Mouse (Mus musculus): ENCODE measurements around the gene Ngdn. TPM values are rescaled to one million over a fixed set of nuclear protein-coding genes. Genes with fewer than 3 reads are reported as not detected.
"Not testable (repeated sequence)": the region's sequence is repeated elsewhere in the genome, so short reads cannot be mapped to it uniquely, and the experiment has no call there.

Gene Ngdn
- polyA plus RNA-seq, 1 experiment from 2014 or later = 66.4 TPM

DNA sequence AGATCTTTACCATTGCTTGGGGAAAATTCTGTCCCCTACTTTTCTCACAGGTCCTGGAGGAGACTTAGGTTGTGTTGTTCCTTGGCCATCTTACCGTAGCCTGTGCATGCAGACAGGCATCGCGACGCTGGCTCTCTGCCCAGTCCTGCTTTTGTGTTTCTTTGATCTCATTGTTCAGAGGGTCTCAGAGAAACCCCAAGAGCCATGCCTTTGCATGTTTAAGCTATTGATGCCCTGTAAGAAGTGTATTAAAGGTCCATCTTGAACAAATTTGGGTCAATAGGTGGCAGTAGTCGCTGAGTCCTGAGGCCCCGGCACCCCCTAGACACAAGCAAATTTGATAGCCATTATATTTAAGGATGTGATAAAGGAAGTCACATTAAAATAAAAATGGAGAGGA is 12.4 kb downstream of the Ngdn start:
- H3K4me2 ChIP-seq (replicated peaks; ENCODE audit: low read depth, low read length) = no peak overlapping the region
- WGBS = 29% methylated on average over 6 of the region's 6 CpGs
- no peaks in the 10 kb centered on the region for H3K9me3 ChIP-seq (ENCODE audit: control insufficient read depth, low read depth, low read length)
- H3K27ac ChIP-seq (ENCODE audit: low read length) = no peak overlapping the region; the same call in 1 of the 2 replicates
- no peak overlapping the region for H3K4me3 ChIP-seq (ENCODE audit: low read depth, low read length)
- H3K4me1 ChIP-seq (ENCODE audit: control insufficient read depth, insufficient read depth, low read length) = peaks cover 12% of the 10 kb centered on the region
- H3K36me3 ChIP-seq (ENCODE audit: control insufficient read depth, insufficient read depth, low read length) = peaks cover 15% of the 10 kb centered on the region
- ATAC-seq (ENCODE audit: insufficient number of reproducible peaks, insufficient read depth, low FRiP score, low read depth) = no peak
- no peaks in the 10 kb centered on the region for H3K27me3 ChIP-seq (ENCODE audit: control insufficient read depth, insufficient read depth, low read length)
- no peak overlapping the region for H3K9ac ChIP-seq (replicated peaks; ENCODE audit: low read depth, low read length)

DNA sequence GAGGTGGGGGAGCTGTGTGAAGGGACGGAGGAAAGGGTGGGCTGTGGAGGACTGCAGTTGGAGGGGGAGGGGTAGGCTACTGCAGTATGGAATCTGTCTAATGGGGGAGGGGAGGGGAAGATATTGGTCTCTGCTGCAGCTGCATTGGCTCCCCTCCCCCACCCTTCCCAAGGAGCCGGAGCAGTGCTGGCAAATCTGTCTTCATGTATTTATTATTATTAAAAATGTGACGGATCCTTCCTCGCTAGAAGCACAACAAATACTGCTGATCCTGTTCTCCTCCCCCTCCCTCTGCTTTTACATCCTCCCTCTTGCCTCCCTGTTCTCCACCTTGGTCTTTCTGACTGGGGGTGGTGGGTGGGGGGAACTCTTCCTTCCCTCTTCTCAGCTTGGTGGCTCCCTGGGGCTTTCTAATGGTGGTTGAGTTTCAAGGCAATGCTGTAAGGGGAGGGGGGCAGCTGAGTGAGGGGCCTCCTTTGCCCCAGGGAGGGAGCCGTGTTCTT is 13.1 kb downstream of the Ngdn start:
- Histone ChIP-seq H3K36me3 (ENCODE audit: control insufficient read depth, insufficient read depth, low read length) (peaks cover 11% of the 10 kb centered on the region; the same call in 1 of the 2 replicates), H3K4me2 (replicated peaks; ENCODE audit: low read depth, low read length) (peak overlapping the region; percentile 23; the same call in 1 of the 2 replicates), H3K4me3 (ENCODE audit: low read depth, low read length) (no peak overlapping the region), H3K27me3 (ENCODE audit: control insufficient read depth, insufficient read depth, low read length) (no peaks in the 10 kb centered on the region), H3K27ac (ENCODE audit: low read length) (no peak overlapping the region), H3K4me1 (ENCODE audit: control insufficient read depth, insufficient read depth, low read length) (peaks cover 12% of the 10 kb centered on the region), H3K9ac (replicated peaks; ENCODE audit: low read depth, low read length) (no peak overlapping the region), H3K9me3 (ENCODE audit: control insufficient read depth, low read depth, low read length) (no peaks in the 10 kb centered on the region)
- peak; percentile 67; the same call in 1 of the 2 replicates for ATAC-seq (ENCODE audit: insufficient number of reproducible peaks, insufficient read depth, low FRiP score, low read depth)
- WGBS = 17% methylated on average over 5 of the region's 5 CpGs

DNA sequence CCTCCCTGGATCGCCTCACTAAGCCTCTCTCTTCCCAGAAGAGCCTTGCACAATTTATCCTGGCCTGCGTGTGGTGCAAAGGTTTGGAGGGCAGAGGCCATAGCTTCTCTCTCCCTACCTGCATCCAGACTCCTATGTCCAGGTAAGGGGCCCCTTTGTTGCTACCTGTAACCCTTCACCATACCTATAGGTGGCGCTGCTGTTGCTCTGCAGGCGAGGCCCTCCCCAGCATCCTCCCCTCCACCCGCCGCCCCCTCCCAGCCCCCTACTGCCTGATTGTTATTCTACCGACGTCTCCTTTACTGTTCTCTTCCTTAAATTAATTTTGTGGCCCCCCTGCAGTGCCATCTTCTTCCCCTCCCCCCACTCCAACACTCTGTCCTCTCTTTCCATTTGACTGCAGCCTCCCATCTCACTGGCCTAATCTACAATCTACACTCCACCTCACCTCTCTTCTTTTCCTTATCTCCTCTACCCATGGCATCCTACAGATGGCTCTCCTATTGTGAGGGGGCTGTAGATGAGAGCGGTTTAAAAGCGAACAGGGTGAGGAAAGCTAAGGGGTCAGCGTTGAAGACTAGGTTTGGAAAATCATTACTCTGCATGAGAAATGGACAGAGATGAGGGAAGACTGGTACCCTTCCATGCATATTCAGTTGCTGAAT is 13.9 kb downstream of the Ngdn start:
- Histone ChIP-seq H3K4me1 (ENCODE audit: control insufficient read depth, insufficient read depth, low read length) (peaks cover 12% of the 10 kb centered on the region), H3K9me3 (ENCODE audit: control insufficient read depth, low read depth, low read length) (no peaks in the 10 kb centered on the region), H3K36me3 (ENCODE audit: control insufficient read depth, insufficient read depth, low read length) (peaks cover 11% of the 10 kb centered on the region; the same call in 1 of the 2 replicates), H3K4me3 (ENCODE audit: low read depth, low read length) (no peak overlapping the region), H3K27ac (ENCODE audit: low read length) (no peak overlapping the region), H3K9ac (replicated peaks; ENCODE audit: low read depth, low read length) (no peak overlapping the region), H3K4me2 (replicated peaks; ENCODE audit: low read depth, low read length) (no peak overlapping the region), H3K27me3 (ENCODE audit: control insufficient read depth, insufficient read depth, low read length) (no peaks in the 10 kb centered on the region)
- WGBS = 9% methylated on average over 11 of the region's 11 CpGs
- ATAC-seq (ENCODE audit: insufficient number of reproducible peaks, insufficient read depth, low FRiP score, low read depth) = no peak

DNA sequence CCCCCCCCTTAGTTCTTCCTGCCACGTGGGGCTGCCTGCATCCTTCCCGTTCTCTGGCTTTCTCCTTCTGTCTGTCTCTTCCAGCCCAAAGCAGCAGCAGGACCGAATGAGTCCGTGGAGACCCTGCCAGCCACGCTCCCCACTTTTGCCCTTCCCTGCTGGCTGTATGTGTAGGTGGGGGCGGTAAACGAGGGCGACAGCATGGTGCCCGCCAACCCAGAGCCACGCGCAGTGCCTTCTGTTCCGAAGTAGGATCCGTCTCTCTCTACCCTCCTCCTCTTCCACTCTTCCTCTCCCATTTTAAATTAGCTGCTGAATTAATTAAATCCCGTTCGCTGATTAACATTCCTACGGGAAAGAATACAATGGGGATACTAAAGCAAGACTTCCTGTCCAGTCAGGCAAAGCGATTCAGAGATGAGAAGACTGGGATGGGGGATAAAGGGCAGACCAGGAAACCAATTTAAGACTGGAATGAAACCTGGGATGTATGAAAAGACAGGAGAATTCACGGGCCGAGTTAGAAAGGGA is 17.5 kb downstream of the Ngdn start:
- Histone ChIP-seq H3K9me3 (ENCODE audit: control insufficient read depth, low read depth, low read length) (no peaks in the 10 kb centered on the region), H3K4me2 (replicated peaks; ENCODE audit: low read depth, low read length) (no peak overlapping the region), H3K27me3 (ENCODE audit: control insufficient read depth, insufficient read depth, low read length) (no peaks in the 10 kb centered on the region), H3K4me1 (ENCODE audit: control insufficient read depth, insufficient read depth, low read length) (peaks cover 9% of the 10 kb centered on the region), H3K36me3 (ENCODE audit: control insufficient read depth, insufficient read depth, low read length) (no peaks in the 10 kb centered on the region), H3K4me3 (ENCODE audit: low read depth, low read length) (no peak overlapping the region), H3K9ac (replicated peaks; ENCODE audit: low read depth, low read length) (no peak overlapping the region), H3K27ac (ENCODE audit: low read length) (no peak overlapping the region)
- 58% methylated on average over 19 of the region's 19 CpGs for WGBS
- ATAC-seq (ENCODE audit: insufficient number of reproducible peaks, insufficient read depth, low FRiP score, low read depth) = no peak

DNA sequence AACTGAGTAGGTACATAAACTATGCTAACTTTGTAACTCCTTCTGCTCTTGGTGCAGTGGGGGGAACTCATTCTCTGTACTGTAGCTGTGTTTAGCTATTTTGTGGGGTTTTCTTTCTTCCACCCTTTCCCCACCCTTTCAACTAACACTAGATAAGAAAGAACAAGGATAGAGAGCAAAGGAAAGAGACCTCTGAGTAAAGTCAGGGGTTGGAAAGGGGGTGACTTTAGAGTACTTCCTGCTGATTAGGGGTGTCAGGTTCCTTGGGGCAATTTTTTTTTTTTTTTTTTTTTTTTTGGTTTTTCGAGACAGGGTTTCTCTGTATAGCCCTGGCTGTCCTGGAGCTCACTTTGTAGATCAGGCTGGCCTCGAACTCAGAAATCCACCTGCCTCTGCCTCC is 28.4 kb downstream of the Ngdn start:
- not testable (repeated sequence) for H3K4me1 ChIP-seq (ENCODE audit: control insufficient read depth, insufficient read depth, low read length); ATAC-seq (ENCODE audit: insufficient number of reproducible peaks, insufficient read depth, low FRiP score, low read depth); H3K27me3 ChIP-seq (ENCODE audit: control insufficient read depth, insufficient read depth, low read length); H3K9me3 ChIP-seq (ENCODE audit: control insufficient read depth, low read depth, low read length); H3K27ac ChIP-seq (ENCODE audit: low read length); H3K4me3 ChIP-seq (ENCODE audit: low read depth, low read length); H3K4me2 ChIP-seq (replicated peaks; ENCODE audit: low read depth, low read length); H3K36me3 ChIP-seq (ENCODE audit: control insufficient read depth, insufficient read depth, low read length); H3K9ac ChIP-seq (replicated peaks; ENCODE audit: low read depth, low read length)
- 100% methylated on average over 1 of the region's 2 CpGs for WGBS

DNA sequence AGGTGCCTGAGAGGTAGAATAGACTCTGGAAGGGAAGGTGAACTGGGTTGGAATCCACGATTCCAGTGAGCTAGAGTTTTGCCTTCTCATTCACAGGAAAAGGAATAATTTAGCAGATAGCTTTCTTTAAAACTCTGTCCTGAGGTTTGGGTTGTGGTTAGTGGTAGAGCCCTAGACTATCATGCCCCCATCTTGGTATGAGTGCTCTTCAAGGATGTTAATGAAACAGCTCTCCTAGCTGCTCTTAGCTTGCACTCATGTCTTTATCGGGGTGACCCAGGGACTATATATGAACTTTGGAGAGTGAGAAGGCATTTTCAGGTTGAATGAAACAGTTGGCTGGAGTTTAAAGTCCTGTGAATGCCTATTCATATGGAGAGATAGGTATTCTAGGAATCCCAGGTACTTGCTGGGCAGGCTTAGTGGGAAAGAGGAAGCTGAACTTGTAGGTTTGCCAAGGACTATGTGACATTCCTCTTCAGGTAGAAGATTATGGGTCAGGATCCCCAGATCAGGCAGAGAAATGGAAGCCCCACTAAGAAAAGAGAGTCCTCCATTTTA is 32.8 kb downstream of the Ngdn start:
- ATAC-seq (ENCODE audit: insufficient number of reproducible peaks, insufficient read depth, low FRiP score, low read depth) = no peak
- 69% methylated on average over 2 of the region's 2 CpGs for WGBS

DNA sequence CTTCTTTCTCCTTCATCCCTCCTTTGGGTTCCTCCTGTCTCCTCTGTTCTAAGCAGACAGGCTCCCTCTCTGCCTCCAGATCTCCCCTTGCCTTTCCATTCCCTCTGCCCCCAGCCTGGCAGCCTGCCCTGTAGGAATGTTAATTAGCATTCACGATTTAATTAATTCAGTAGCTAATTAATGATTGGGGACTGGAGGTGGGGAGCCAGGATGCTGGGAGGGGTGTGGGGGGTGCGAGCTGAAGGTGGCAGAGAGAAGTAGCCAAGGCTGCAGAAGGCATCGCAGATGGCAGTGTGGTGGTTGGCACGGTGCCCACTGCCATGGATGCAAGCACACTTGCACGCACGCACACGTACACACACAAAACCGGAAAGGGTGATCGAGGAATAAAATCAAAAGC is 37.2 kb downstream of the Ngdn start:
- H3K9ac ChIP-seq (replicated peaks; ENCODE audit: low read depth, low read length) = no peak overlapping the region
- no peak overlapping the region for H3K4me3 ChIP-seq (ENCODE audit: low read depth, low read length)
- H3K27ac ChIP-seq (ENCODE audit: low read length) = no peak overlapping the region
- H3K36me3 ChIP-seq (ENCODE audit: control insufficient read depth, insufficient read depth, low read length) = no peaks in the 10 kb centered on the region
- no peak for ATAC-seq (ENCODE audit: insufficient number of reproducible peaks, insufficient read depth, low FRiP score, low read depth)
- H3K9me3 ChIP-seq (ENCODE audit: control insufficient read depth, low read depth, low read length) = no peaks in the 10 kb centered on the region
- 82% methylated on average over 9 of the region's 9 CpGs for WGBS
- H3K4me1 ChIP-seq (ENCODE audit: control insufficient read depth, insufficient read depth, low read length) = no peaks in the 10 kb centered on the region
- no peak overlapping the region for H3K4me2 ChIP-seq (replicated peaks; ENCODE audit: low read depth, low read length)
- H3K27me3 ChIP-seq (ENCODE audit: control insufficient read depth, insufficient read depth, low read length) = no peaks in the 10 kb centered on the region

More for the DNA sequence above, 32.8 kb downstream of the Ngdn start:
- Histone ChIP-seq H3K9me3 (ENCODE audit: control insufficient read depth, low read depth, low read length) (no peaks in the 10 kb centered on the region), H3K4me3 (ENCODE audit: low read depth, low read length) (no peak overlapping the region), H3K36me3 (ENCODE audit: control insufficient read depth, insufficient read depth, low read length) (no peaks in the 10 kb centered on the region), H3K4me2 (replicated peaks; ENCODE audit: low read depth, low read length) (no peak overlapping the region), H3K27me3 (ENCODE audit: control insufficient read depth, insufficient read depth, low read length) (no peaks in the 10 kb centered on the region), H3K27ac (ENCODE audit: low read length) (no peak overlapping the region), H3K4me1 (ENCODE audit: control insufficient read depth, insufficient read depth, low read length) (no peaks in the 10 kb centered on the region), H3K9ac (replicated peaks; ENCODE audit: low read depth, low read length) (no peak overlapping the region)

DNA sequence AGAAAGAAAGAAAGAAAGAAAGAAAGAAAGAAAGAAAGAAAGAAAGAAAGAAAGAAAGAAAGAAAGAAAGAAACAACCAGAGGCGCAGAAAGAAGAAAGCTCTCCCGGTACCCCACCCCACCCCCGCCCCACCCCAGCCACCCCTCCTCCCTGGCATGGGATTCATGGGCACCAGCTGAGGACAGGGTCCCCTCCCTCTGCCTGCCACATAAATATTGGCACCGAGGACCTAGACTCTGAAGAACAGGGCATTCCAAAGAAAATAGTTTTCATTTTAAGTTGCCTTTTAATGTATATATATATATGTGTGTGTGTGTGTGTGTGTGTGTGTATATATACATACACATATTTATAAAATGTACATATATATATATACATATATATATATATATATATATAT is 37.8 kb downstream of the Ngdn start:
- no peaks in the 10 kb centered on the region for H3K4me1 ChIP-seq (ENCODE audit: control insufficient read depth, insufficient read depth, low read length)
- ATAC-seq (ENCODE audit: insufficient number of reproducible peaks, insufficient read depth, low FRiP score, low read depth) = no peak
- H3K27me3 ChIP-seq (ENCODE audit: control insufficient read depth, insufficient read depth, low read length) = no peaks in the 10 kb centered on the region
- H3K27ac ChIP-seq (ENCODE audit: low read length) = no peak overlapping the region
- no peaks in the 10 kb centered on the region for H3K36me3 ChIP-seq (ENCODE audit: control insufficient read depth, insufficient read depth, low read length)
- WGBS = 80% methylated on average over 4 of the region's 4 CpGs
- H3K9ac ChIP-seq (replicated peaks; ENCODE audit: low read depth, low read length) = no peak overlapping the region
- H3K4me3 ChIP-seq (ENCODE audit: low read depth, low read length) = no peak overlapping the region
- no peak overlapping the region for H3K4me2 ChIP-seq (replicated peaks; ENCODE audit: low read depth, low read length)
- H3K9me3 ChIP-seq (ENCODE audit: control insufficient read depth, low read depth, low read length) = no peaks in the 10 kb centered on the region

All from stomach, embryonic 14.5 days (tissue).